Mouse (Mus musculus) adrenal gland, postnatal 36 days (tissue): ENCODE measurements around the gene Ttll6. TPM values are rescaled to one million over a fixed set of nuclear protein-coding genes. Genes with fewer than 3 reads are reported as not detected.

Experiments
- DNase-seq, 2 experiments: peaks; one replicate each; pipeline ENCODE4 v3.0.0; 2021; ENCODE audit warnings: mixed read lengths in 1 of 2
- total RNA-seq, 2 experiments: library from RNA; stranded (reverse); gene quantifications; 2 replicates each; pipeline ENCODE4 v1.2.3; 2021

Ttll6 gene
- total RNA-seq, 2 experiments from 2014 or later = not detected

DNA sequence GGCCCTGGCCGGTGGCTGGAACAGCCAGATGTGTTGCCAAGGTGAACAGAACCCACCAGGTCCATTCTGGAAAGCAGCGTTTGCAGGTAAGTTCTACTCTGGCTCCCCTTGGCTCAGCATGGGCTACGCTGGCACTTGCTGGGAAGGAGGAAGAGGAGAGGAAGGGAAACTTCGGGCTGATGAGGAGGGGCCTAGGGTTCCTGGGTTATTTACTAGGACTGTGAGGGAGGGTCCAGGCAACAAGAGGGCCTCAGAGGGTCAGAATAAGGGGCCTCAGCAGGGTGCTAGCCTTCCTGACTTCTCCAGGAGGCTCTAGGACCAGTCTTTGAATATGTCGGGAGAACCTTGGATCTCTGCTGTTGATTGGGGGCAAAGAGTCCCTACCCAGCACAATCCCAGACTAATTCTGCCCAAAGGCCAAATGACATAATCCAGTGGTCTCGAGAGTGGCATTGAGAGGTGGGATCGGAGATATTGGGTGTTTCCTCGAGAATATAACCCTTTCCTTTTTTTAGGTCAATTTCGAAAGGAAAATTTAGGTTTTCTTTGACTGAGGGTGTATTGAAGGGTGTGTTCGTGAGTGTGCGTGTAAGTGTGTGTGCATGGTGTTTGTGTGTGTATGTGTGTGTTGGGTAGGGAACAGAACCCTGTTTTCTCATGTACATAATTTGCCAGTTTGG lies 61.5 kb downstream of the Ttll6 start:
- DNase-seq = no peak

DNA sequence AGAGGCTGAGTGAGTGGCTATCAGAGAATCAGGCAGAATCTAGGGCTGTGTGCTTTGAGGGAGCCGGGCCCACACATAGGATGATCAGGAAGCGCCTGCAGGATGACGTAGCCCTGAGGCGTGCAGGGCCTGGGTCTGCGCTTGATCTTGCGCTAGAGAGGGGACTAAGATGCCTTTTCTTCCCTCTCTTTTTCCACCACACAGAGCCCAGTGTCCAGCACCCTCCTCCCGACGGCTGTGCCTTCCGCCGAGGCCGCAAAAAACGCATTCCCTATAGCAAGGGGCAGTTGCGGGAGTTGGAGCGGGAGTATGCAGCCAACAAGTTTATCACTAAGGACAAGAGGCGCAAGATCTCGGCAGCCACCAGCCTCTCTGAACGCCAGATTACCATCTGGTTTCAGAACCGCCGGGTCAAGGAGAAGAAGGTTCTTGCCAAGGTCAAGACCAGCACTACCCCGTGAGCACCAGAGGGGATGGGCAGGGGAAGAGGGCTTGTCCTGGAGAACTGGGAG lies 62.2 kb downstream of the Ttll6 start:
- no peak for DNase-seq

DNA sequence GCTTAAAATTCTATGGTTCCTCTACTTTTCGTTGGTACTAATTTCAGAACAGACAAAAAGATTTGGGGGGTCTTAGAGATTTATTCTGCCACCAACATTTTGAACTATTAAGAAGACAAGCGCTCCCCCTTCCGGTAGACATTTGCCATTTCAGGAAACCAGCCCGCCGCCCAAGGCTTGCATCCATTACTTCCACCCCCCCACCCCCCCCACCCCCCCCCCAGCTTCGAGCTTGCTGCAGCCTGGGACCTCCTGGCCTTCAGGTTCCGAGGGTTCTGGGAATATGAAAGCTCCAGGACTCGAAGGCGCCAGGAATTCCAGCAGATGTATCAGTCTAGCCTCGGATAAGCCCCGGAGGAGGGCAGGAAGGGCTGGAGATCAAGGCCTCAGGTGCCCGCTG lies 65.1 kb downstream of the Ttll6 start:
- peak; percentile 43 to 53 for DNase-seq

DNA sequence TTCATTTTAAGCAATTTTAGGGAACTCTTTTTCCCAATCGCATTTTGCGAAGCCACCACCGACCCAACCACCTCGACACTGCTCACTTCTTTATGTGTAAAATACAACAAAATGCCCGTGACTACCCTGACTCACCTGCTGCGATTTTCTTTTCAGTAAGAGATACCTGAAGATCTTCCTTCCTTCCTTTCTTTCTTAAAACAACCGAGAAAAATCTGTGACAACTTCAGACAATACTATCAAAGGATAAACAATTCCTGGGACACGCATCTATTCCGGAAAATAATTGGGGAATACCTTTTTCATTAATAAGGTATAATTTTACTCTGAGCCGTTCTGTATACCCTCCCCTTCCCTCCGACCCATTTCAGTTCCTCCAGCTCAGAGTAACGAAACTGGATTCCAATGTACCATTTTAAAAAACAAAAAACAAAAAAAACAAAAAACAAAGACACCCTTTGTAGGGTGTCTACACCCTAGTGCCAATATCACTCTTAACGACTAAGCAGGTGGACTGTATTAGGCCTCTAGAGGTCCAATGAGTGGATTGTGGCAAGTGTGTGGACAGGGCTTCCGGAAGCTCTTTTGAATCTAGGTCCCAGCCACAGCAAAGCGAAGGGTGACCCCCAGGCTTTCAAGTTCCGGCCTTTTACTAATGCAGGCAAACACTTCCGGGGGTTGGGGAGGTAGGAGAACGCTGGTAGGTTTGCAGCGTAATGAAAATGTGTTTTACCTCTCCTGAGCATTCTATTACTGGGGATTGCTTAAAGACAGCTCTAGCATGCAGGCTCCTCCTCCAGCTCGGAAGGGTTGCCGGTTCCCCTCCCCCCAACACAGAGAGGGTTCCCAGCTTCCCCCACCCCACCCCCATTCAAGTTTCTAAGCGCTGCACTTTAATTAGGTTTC lies 65.8 kb downstream of the Ttll6 start:
- no peak for DNase-seq

DNA sequence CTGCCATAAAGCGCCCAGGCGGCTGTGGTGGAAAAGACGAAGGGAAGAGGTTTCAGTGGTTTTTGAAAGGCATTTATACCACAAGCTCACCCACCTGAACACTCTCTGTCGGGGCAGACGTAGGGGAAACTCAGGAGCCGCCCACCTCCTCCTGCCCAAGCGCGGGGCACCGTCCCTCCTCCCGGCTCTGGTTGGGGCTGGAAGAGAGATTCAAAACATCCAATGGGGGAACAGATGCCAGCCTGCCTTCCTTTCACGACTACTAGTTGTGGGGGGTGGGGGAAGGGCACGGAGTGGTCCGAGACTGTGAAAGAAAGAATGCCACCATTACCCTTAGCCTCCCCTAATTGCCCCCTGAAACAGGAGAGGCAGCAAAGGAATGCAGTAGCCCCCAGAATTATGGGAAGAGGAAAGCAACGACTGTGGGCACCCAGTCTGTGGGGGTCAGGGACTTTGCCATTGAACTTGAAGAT lies 66.6 kb downstream of the Ttll6 start:
- no peak for DNase-seq

DNA sequence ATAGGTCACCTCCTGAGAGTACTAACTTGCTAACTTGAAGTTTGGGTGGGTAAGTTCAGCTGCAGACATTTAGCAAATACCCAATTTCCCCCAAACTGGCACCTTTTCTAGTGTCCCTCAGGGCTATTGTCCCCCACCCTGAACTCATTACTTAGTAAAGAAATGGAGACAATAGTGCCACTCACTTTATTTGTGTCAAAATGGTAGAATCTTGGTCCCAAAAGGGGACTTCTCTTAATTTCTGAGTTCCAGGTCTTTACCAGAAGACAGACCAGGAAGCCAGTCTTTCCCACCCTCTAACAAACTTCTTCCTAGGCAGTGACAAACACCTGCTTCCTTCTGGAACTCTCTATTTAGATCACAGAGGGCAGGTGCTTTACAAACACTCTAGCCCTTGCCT lies 68.2 kb downstream of the Ttll6 start:
- DNase-seq = no peak

DNA sequence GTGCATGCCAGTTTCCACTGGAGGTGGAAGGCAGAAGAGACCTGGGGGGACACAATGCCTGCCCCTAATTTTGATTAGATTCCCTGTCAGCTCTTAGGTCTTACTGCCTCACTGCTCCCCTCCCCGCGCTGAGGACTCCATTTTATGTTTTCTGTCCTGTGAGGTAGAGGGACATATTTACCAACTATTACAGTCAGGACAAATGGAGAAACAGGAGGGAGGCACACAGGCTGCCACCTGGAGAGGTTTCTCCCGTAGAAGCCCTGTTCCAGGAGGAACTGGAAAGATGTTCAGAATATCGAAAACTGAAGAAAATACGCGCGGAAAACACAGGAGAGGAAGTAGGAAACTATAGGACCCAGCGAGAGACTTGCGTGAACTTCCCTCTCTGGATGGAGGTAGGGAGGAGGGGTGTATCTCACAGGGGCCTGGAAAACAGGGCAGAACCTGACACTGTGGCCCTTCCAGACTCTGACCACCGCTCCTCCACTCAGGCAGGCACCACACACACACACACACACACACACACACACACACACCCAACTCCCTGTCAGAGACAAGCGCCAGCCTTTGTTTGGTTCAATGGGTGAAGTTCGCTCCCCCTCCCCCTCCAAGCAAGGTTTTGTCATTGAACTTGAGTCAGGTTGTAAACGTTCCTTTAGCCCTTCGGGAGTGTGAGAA lies 69.0 kb downstream of the Ttll6 start:
- DNase-seq = no peak

DNA sequence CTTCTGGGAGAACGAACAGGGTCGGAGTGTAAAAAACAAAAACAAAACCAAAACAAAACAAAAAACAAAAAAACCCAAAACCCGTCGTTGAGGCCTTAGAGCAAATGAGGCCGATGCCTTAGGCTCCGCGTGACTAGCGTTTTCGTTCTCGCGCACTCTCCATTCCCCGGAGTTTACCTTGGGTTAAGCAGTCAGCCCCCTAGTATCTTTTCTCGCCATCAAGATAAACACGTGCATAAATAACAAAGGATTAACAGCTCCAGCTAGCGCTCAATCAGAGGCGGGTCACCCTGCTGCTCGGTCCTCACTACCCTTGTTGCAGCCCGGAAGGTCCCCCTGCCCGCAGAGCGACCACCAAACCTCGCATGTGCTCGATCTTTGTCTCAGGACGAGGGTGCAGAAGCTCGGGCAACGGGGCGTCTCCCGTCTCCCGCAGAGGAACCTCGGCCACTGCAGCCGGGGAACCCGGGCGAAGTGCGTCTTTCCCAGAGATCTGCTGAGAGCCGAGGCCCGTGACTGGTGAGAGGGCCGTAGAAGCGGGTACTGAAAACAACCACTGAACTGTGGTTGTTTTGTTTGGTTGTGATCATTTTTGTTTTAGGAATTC lies 69.7 kb downstream of the Ttll6 start:
- peak in 1 of 2 experiments; percentile 18 for DNase-seq

DNA sequence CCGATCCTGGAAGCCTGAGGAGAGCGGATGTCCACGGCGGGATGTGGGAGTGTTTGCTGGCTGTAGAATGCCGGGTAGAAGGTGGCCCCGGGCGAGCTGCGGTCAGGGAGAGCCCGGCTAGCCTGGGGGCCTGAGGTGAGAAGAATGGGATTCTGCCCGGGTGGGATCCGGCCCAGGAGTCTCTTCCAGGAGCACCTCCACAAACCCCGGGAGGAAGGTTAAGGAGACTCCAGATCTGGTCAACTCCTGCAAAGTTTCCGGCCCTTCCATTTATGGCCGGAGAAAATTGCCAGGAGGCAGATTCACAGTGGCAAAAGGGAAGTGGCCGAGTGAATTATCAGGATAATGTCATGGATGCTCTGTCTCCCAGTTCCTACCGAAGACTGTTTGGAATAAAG lies 70.2 kb downstream of the Ttll6 start:
- no peak for DNase-seq

DNA sequence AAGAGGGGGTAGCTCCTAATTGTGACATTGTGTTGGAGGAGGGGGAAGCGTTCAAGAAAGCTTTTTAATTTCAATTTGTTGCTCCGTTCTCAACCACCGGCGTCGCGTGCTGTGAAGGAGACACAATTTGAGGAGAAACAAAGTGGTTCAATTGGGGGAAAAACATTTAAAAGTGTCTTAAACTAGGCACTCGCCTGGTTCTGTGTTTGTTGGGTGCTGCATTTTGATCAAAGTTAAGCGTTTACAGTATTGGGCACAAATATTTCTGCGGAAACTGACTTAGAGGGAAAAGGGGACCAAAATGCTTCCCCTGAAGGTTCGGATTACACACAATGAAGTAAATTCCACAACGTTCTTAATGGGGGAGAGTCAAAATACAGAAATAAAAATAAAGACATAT lies 70.8 kb downstream of the Ttll6 start:
- DNase-seq = no peak

DNA sequence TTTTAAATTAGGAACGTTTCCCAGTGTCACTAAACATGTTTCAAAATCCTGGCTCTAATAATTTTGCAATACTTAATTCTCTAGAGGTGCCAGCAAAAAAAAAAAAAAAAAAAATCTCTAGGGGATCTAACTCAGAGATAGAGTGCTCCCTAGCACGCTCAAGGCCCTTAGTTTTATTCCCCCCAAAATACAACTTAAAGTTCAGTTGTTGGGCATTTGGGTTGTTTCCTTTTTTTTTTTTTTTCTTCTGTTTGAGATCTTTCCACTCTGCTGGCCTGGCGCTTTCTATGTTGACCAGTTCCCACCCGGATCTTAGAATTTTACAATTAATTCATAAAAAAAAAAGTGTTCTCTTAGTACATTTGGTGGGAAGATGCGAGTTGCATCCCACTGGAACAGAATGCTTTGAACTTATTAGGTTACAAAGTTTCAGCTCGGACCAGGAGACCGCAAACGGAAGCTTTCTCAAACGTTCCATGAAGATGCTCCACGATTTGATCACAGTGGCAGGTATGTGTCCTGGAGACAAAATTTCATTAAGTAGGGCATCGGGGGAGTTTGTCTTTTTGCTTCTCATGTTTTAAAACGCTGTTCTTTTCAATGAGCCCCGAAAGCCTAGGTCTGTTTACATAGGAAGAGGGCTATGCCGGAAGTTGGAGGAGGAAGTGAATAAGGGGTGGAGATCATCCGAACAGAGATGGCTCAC lies 72.0 kb downstream of the Ttll6 start:
- DNase-seq = no peak

Other genes starting within 250 kb of the Ttll6 start
- gene B4galnt2, start 218.9 kb upstream of the Ttll6 start, total RNA-seq = not detected
- 1 to 10 TPM; 2.1 to 4.7 TPM for gene Igf2bp1, start 127.8 kb upstream of the Ttll6 start, total RNA-seq
- gene Gip, start 109.2 kb upstream of the Ttll6 start, total RNA-seq = not detected
- gene Snf8, start 98.9 kb upstream of the Ttll6 start, total RNA-seq = 10 to 100 TPM; 85.8 to 89.6 TPM
- 10 to 100 TPM; 53.4 to 56.4 TPM for gene Ube2z, start 68.4 kb upstream of the Ttll6 start, total RNA-seq
- gene Atp5g1, start 58.1 kb upstream of the Ttll6 start, total RNA-seq = 100 to 1,000 TPM; 268 to 316 TPM
- not detected for gene Calcoco2, start 21.8 kb upstream of the Ttll6 start, total RNA-seq
- gene Hoxb13, start 60.5 kb downstream of the Ttll6 start, total RNA-seq = not detected
- gene Hoxb9, start 137.7 kb downstream of the Ttll6 start, total RNA-seq = 100 to 1,000 TPM; 225 to 357 TPM
- 10 to 100 TPM; 59.4 to 80.5 TPM for gene Hoxb8, start 148.1 kb downstream of the Ttll6 start, total RNA-seq
- 10 to 100 TPM; 35.5 to 49.8 TPM for gene Hoxb7, start 152.8 kb downstream of the Ttll6 start, total RNA-seq
- gene Hoxb6, start 158.7 kb downstream of the Ttll6 start, total RNA-seq = 10 to 100 TPM; 43.9 to 62.2 TPM
- gene Hoxb5, start 169.6 kb downstream of the Ttll6 start, total RNA-seq = 10 to 100 TPM; 16.1 to 27.0 TPM
- 10 to 100 TPM; 15.6 to 20.9 TPM for gene Hoxb4, start 184.5 kb downstream of the Ttll6 start, total RNA-seq
- gene Hoxb3, start 189.5 kb downstream of the Ttll6 start, total RNA-seq = 10 to 100 TPM; 15.7 to 20.2 TPM
- 10 to 100 TPM; 20.0 to 21.8 TPM for gene Hoxb2, start 216.7 kb downstream of the Ttll6 start, total RNA-seq
- gene Hoxb1, start 232.0 kb downstream of the Ttll6 start, total RNA-seq = not detected